ENCODE assay signal across 10 mouse cellular contexts in the genomic region with DNA sequence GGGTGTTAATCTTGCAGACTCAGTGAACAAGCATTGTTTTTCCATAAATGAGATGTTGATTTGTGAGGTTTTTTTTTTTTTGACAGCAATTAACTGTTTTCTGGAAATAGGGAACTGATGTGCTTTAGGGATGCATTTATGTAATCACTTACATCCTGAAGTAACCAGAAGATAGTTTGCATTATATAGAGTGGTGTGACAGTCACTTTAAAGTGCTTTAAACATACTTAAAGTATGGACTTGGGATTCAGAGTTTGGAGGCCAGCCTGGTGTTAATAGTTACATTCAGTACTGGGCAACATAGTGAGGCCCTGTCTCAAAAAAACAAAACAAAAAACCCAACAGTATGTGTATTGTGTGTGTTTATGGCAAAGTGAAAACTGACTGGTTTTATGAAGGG. TPM values are rescaled to one million over a fixed set of nuclear protein-coding genes. Genes with fewer than 3 reads are reported as not detected.
DNase-seq lines count a peak whose midpoint lies in the region; ATAC-seq lines count a peak whose summit lies in the region.
"Had no signal": no experiment of that assay in that cellular context is flagged by ENCODE, and none has a peak within 500 bp of the region (broad histone marks: within the 10 kb centered on the region; RNA-seq: fewer than 3 reads in every experiment).

No protein-coding gene starts in this region.

- H3K27ac ChIP-seq in forebrain, embryonic 15.5 days (replicated peaks) = no peak overlapping the region
- H3K27ac ChIP-seq in liver, embryonic 12.5 days = no peak overlapping the region

- peak overlapping the region; percentile 68 for H3K4me2 ChIP-seq in forebrain, embryonic 15.5 days (replicated peaks)
- H3K4me2 ChIP-seq in liver, embryonic 12.5 days = peak overlapping the region; percentile 77

- H3K27me3 ChIP-seq in forebrain, embryonic 15.5 days = no peaks in the 10 kb centered on the region
- H3K27me3 ChIP-seq in liver, embryonic 12.5 days (replicated peaks) = no peaks in the 10 kb centered on the region

- H3K36me3 ChIP-seq in forebrain, embryonic 15.5 days = peaks cover 31% of the 10 kb centered on the region
- peaks cover 61% of the 10 kb centered on the region for H3K36me3 ChIP-seq in liver, embryonic 12.5 days

- H3K4me1 ChIP-seq in forebrain, embryonic 15.5 days = peaks cover 22% of the 10 kb centered on the region
- peaks cover 22% of the 10 kb centered on the region for H3K4me1 ChIP-seq in liver, embryonic 12.5 days

- H3K9ac ChIP-seq in forebrain, embryonic 15.5 days (replicated peaks) = peak overlapping the region; percentile 71; the same call in 1 of the 2 replicates
- H3K9ac ChIP-seq in liver, embryonic 12.5 days = peak overlapping the region; percentile 92

- H3K4me3 ChIP-seq in forebrain, embryonic 15.5 days = peak overlapping the region; percentile 75
- H3K4me3 ChIP-seq in liver, embryonic 12.5 days = peak overlapping the region; percentile 90

- no peaks in the 10 kb centered on the region for H3K9me3 ChIP-seq in forebrain, embryonic 15.5 days
- H3K9me3 ChIP-seq in liver, embryonic 12.5 days (replicated peaks) = peaks cover 6% of the 10 kb centered on the region; the same call in 1 of the 2 replicates

- DNase-seq in cerebellum, adult 9-10 months = peak; percentile 39
- no peak for DNase-seq in cerebellum, postnatal 14 days
- peak; percentile 31 for DNase-seq in 416B (ENCODE audit: low read depth)
- no peak for DNase-seq in yolk sac, embryonic 10.5 days (ENCODE audit: low spot score)

- ATAC-seq in forebrain, embryonic 15.5 days (replicated peaks) = no peak
- no peak for ATAC-seq in liver, embryonic 12.5 days
- no peak for ATAC-seq in megakaryocyte progenitor cell, adult 5-6 weeks (replicated peaks; ENCODE audit: poor library complexity)
- no peak for ATAC-seq in megakaryocyte-erythroid progenitor cell, adult 5-6 weeks (replicated peaks; ENCODE audit: low FRiP score, low TSS enrichment, poor library complexity, severe bottlenecking)

RNA-seq across cellular contexts. Expression of a gene that starts 1.4 kb away (rescaled TPM):
- polyA plus RNA-seq in forebrain, embryonic 15.5 days (2015; fragmentation: Nextera tagmentation; extraction: Ambion mirVana) = 155 and 161 TPM in 2 replicates
- 101 and 104 TPM in 2 replicates for polyA plus RNA-seq in liver, embryonic 12.5 days (2016; fragmentation: Nextera tagmentation; extraction: Ambion mirVana)
- total RNA-seq in megakaryocyte progenitor cell, adult 5-6 weeks (2015) = 946 and 973 TPM in 2 replicates
- total RNA-seq in megakaryocyte progenitor cell, adult 5-6 weeks (2017) = 175 and 191 TPM in 2 replicates
- total RNA-seq in megakaryocyte-erythroid progenitor cell, adult 5-6 weeks (2014; fragmentation: Nextera tagmentation) = 749 and 832 TPM in 2 replicates
- 152 and 207 TPM in 2 replicates for total RNA-seq in megakaryocyte-erythroid progenitor cell, adult 5-6 weeks (2017)

RNA-seq across cellular contexts. Expression of a gene that starts 12.9 kb away (rescaled TPM):
- 85.8 and 89.1 TPM in 2 replicates for polyA plus RNA-seq in forebrain, embryonic 15.5 days (2015; fragmentation: Nextera tagmentation; extraction: Ambion mirVana)
- polyA plus RNA-seq in liver, embryonic 12.5 days (2016; fragmentation: Nextera tagmentation; extraction: Ambion mirVana) = 119 and 126 TPM in 2 replicates
- 71.0 and 73.0 TPM in 2 replicates for total RNA-seq in megakaryocyte progenitor cell, adult 5-6 weeks (2015)
- total RNA-seq in megakaryocyte progenitor cell, adult 5-6 weeks (2017) = 48.6 and 51.5 TPM in 2 replicates
- total RNA-seq in megakaryocyte-erythroid progenitor cell, adult 5-6 weeks (2014; fragmentation: Nextera tagmentation) = 61.5 and 97.6 TPM in 2 replicates
- 50.3 and 54.5 TPM in 2 replicates for total RNA-seq in megakaryocyte-erythroid progenitor cell, adult 5-6 weeks (2017)

RNA-seq across cellular contexts. Expression of a gene that starts 26.6 kb away (rescaled TPM):
- 0.15 and 0.83 TPM in 2 replicates for polyA plus RNA-seq in forebrain, embryonic 15.5 days (2015; fragmentation: Nextera tagmentation; extraction: Ambion mirVana)
- polyA plus RNA-seq in liver, embryonic 12.5 days (2016; fragmentation: Nextera tagmentation; extraction: Ambion mirVana) = 0.12 and 0.31 TPM in 2 replicates
- total RNA-seq in megakaryocyte progenitor cell, adult 5-6 weeks (2015) = 0.07 TPM in 1 of 2 replicates, not detected in the other
- total RNA-seq in megakaryocyte progenitor cell, adult 5-6 weeks (2017) = not detected in 2 replicates
- total RNA-seq in megakaryocyte-erythroid progenitor cell, adult 5-6 weeks (2014; fragmentation: Nextera tagmentation) = not detected in 2 replicates
- not detected in 2 replicates for total RNA-seq in megakaryocyte-erythroid progenitor cell, adult 5-6 weeks (2017)
- total RNA-seq: hematopoietic stem cell, adult 5-6 weeks had no signal

RNA-seq across cellular contexts. Expression of a gene that starts 31.8 kb away (rescaled TPM):
- polyA plus RNA-seq in forebrain, embryonic 15.5 days (2015; fragmentation: Nextera tagmentation; extraction: Ambion mirVana) = 6.0 and 6.1 TPM in 2 replicates
- polyA plus RNA-seq in liver, embryonic 12.5 days (2016; fragmentation: Nextera tagmentation; extraction: Ambion mirVana) = not detected in 2 replicates
- not detected in 2 replicates for total RNA-seq in megakaryocyte progenitor cell, adult 5-6 weeks (2015)
- total RNA-seq in megakaryocyte progenitor cell, adult 5-6 weeks (2017) = not detected in 2 replicates
- not detected in 2 replicates for total RNA-seq in megakaryocyte-erythroid progenitor cell, adult 5-6 weeks (2014; fragmentation: Nextera tagmentation)
- not detected in 2 replicates for total RNA-seq in megakaryocyte-erythroid progenitor cell, adult 5-6 weeks (2017)
- total RNA-seq: hematopoietic stem cell, adult 5-6 weeks had no signal
- polyA plus RNA-seq: brain, embryonic 14.5 days had no signal

RNA-seq across cellular contexts. Expression of a gene that starts 45.1 kb away (rescaled TPM):
- 55.3 and 55.9 TPM in 2 replicates for polyA plus RNA-seq in forebrain, embryonic 15.5 days (2015; fragmentation: Nextera tagmentation; extraction: Ambion mirVana)
- 4.2 and 4.5 TPM in 2 replicates for polyA plus RNA-seq in liver, embryonic 12.5 days (2016; fragmentation: Nextera tagmentation; extraction: Ambion mirVana)
- total RNA-seq in megakaryocyte progenitor cell, adult 5-6 weeks (2015) = 1.2 TPM in 1 of 2 replicates, not detected in the other
- total RNA-seq in megakaryocyte progenitor cell, adult 5-6 weeks (2017) = 0.12 and 0.24 TPM in 2 replicates
- 0.39 TPM in 1 of 2 replicates, not detected in the other for total RNA-seq in megakaryocyte-erythroid progenitor cell, adult 5-6 weeks (2014; fragmentation: Nextera tagmentation)
- total RNA-seq in megakaryocyte-erythroid progenitor cell, adult 5-6 weeks (2017) = 0.14 and 0.15 TPM in 2 replicates

Comparison
In these comparisons a context has a peak if more than half of its experiments do, and no peak if none do; other contexts are left out.
1. DNase-seq: peak in cerebellum, adult 9-10 months (single experiment) and 416B (single experiment); none in cerebellum, postnatal 14 days (0 of 2) and yolk sac, embryonic 10.5 days (single experiment).